Mouse (Mus musculus) heart, embryonic 11.5 days (tissue): ENCODE results near the gene Ssh2. TPM values are rescaled to one million over a fixed set of nuclear protein-coding genes. Genes with fewer than 3 reads are reported as not detected.
A peak's percentile ranks its signal among the peaks of the same experiment; 100 is the strongest.

Experiments used
- ATAC-seq: fragments of 200-750 bp; cut with Nextera tagmentation; replicated peaks from 2 replicates; pipeline ENCODE4 v1.8.0; 2017; ENCODE audit warnings: moderate library complexity; ENCODE audit not compliant: insufficient number of reproducible peaks, low FRiP score, low TSS enrichment
- H3K27ac ChIP-seq: fragments of 300-500 bp; sonication (generic); 2 replicates; pipeline ENCODE4 v1.5.1; 2014; ENCODE audit warnings: mild to moderate bottlenecking, low read depth, low read length
- H3K27me3 ChIP-seq: fragments of 300-500 bp; sonication (generic); 2 replicates; pipeline ENCODE4 v1.6.1; 2014; ENCODE audit warnings: mild to moderate bottlenecking, low read length, mixed read lengths; ENCODE audit not compliant: control insufficient read depth, insufficient read depth
- H3K36me3 ChIP-seq: fragments of 300-500 bp; sonication (generic); 2 replicates; pipeline ENCODE4 v1.6.1; 2014; ENCODE audit warnings: mild to moderate bottlenecking, low read length, moderate library complexity, mixed read lengths; ENCODE audit not compliant: control insufficient read depth, insufficient read depth
- H3K4me1 ChIP-seq: fragments of 300-500 bp; sonication (generic); 2 replicates; pipeline ENCODE4 v1.6.1; 2014; ENCODE audit warnings: low read length; ENCODE audit not compliant: control insufficient read depth, insufficient read depth
- H3K4me2 ChIP-seq: fragments of 300-500 bp; sonication (generic); 2 replicates; pipeline ENCODE4 v1.6.1; 2014; ENCODE audit warnings: mild to moderate bottlenecking, moderate library complexity
- H3K4me3 ChIP-seq: fragments of 300-500 bp; sonication (generic); 2 replicates; pipeline ENCODE4 v1.5.1; 2014; ENCODE audit warnings: low read depth, low read length
- H3K9ac ChIP-seq: fragments of 300-500 bp; sonication (generic); 2 replicates; pipeline ENCODE4 v1.6.1; 2014; ENCODE audit warnings: mild to moderate bottlenecking, low read depth, low read length, moderate library complexity
- H3K9me3 ChIP-seq: fragments of 300-500 bp; sonication (generic); replicated peaks from 2 replicates; pipeline ENCODE4 v1.6.1; 2016; ENCODE audit warnings: low read length; ENCODE audit not compliant: control insufficient read depth
- WGBS: fragments of 180-500 bp; shearing (Covaris S2); extraction: QIAGEN DNeasy Blood & Tissue Kit; methylation state at CpG from one replicate; pipeline ENCODE4 v1.1.7; 2014; ENCODE audit not compliant: insufficient replicate concordance; 5-methylcytosine and 5-hydroxymethylcytosine counted together
- polyA plus RNA-seq: library from polyadenylated mRNA; unstranded; fragments of >200 nt; fragmentation: Nextera tagmentation; extraction: Ambion mirVana; gene quantifications from 2 replicates; pipeline ENCODE4 v1.2.1, GENCODE M21; 2014

The Ssh2 gene
- polyA plus RNA-seq, result 22.8 and 25.7 TPM in 2 replicates

GRCm38 (mm10) chr11:77215951-77216760, at the start of gene Ssh2:
TSS of gene Ssh2 (plus strand) at chr11:77216287.
- Histone ChIP-seq H3K4me1 (peaks cover 9% of the 10 kb centered on the region), H3K27ac (peak within 1 kb of the TSS; percentile 93), H3K9me3 (no peaks in the 10 kb centered on the region), H3K36me3 (no peaks in the 10 kb centered on the region), H3K27me3 (no peaks in the 10 kb centered on the region), H3K4me2 (peak within 1 kb of the TSS; percentile 93), H3K9ac (peak within 1 kb of the TSS; percentile 95), H3K4me3 (peak within 1 kb of the TSS; percentile 92)
- WGBS, result under 1% methylated on average over 61 of the region's 82 CpGs
- peak; percentile 88 for ATAC-seq

- no peaks in the 10 kb centered on the region for H3K36me3 ChIP-seq
- H3K9ac ChIP-seq, result no peak overlapping the region
- no peak overlapping the region for H3K4me3 ChIP-seq
- no peak overlapping the region for H3K27ac ChIP-seq
- H3K27me3 ChIP-seq, result no peaks in the 10 kb centered on the region
- 68% methylated on average over 4 of the region's 4 CpGs for WGBS
- H3K4me2 ChIP-seq, result no peak overlapping the region
- no peaks in the 10 kb centered on the region for H3K9me3 ChIP-seq
- ATAC-seq, result no peak
- no peaks in the 10 kb centered on the region for H3K4me1 ChIP-seq
Measured at GRCm38 (mm10) chr11:77173731-77174130, 42.4 kb upstream of the Ssh2 start.

- ATAC-seq, result no peak
- H3K4me2 ChIP-seq, result no peak overlapping the region
- H3K9ac ChIP-seq, result no peak overlapping the region
- H3K27ac ChIP-seq, result no peak overlapping the region
- no peaks in the 10 kb centered on the region for H3K9me3 ChIP-seq
- H3K4me1 ChIP-seq, result no peaks in the 10 kb centered on the region
- no peaks in the 10 kb centered on the region for H3K36me3 ChIP-seq
- no peak overlapping the region for H3K4me3 ChIP-seq
- 77% methylated on average over 7 of the region's 7 CpGs for WGBS
- H3K27me3 ChIP-seq, result no peaks in the 10 kb centered on the region
Measured at GRCm38 (mm10) chr11:77174531-77174930, 41.6 kb upstream of the Ssh2 start.

- Histone ChIP-seq H3K4me2 (no peak overlapping the region), H3K36me3 (no peaks in the 10 kb centered on the region), H3K4me1 (no peaks in the 10 kb centered on the region), H3K27me3 (no peaks in the 10 kb centered on the region), H3K27ac (no peak overlapping the region), H3K9ac (no peak overlapping the region), H3K9me3 (no peaks in the 10 kb centered on the region), H3K4me3 (no peak overlapping the region)
- ATAC-seq, result no peak
- WGBS, result 73% methylated on average over 3 of the region's 3 CpGs
Measured at GRCm38 (mm10) chr11:77179771-77180170, 36.3 kb upstream of the Ssh2 start.

GRCm38 (mm10) chr11:77180886-77181285, 35.2 kb upstream of the Ssh2 start:
- Histone ChIP-seq H3K36me3 (no peaks in the 10 kb centered on the region), H3K27me3 (no peaks in the 10 kb centered on the region), H3K4me2 (no peak overlapping the region), H3K9ac (no peak overlapping the region), H3K27ac (no peak overlapping the region), H3K9me3 (no peaks in the 10 kb centered on the region), H3K4me1 (no peaks in the 10 kb centered on the region), H3K4me3 (no peak overlapping the region)
- WGBS, result 53% methylated on average over 4 of the region's 4 CpGs
- ATAC-seq, result no peak

GRCm38 (mm10) chr11:77181528-77181927, 34.6 kb upstream of the Ssh2 start:
- ATAC-seq, result no peak
- Histone ChIP-seq H3K27ac (no peak overlapping the region), H3K4me2 (no peak overlapping the region), H3K27me3 (no peaks in the 10 kb centered on the region), H3K9ac (no peak overlapping the region), H3K9me3 (no peaks in the 10 kb centered on the region), H3K4me1 (no peaks in the 10 kb centered on the region), H3K4me3 (no peak overlapping the region), H3K36me3 (no peaks in the 10 kb centered on the region)
- WGBS, result 74% methylated on average over 5 of the region's 5 CpGs

GRCm38 (mm10) chr11:77182041-77182440, 34.0 kb upstream of the Ssh2 start:
- Histone ChIP-seq H3K9me3 (no peaks in the 10 kb centered on the region), H3K27me3 (no peaks in the 10 kb centered on the region), H3K36me3 (no peaks in the 10 kb centered on the region), H3K4me2 (no peak overlapping the region), H3K4me1 (no peaks in the 10 kb centered on the region), H3K4me3 (no peak overlapping the region), H3K9ac (no peak overlapping the region), H3K27ac (no peak overlapping the region)
- ATAC-seq, result no peak
- WGBS, result 83% methylated on average over 2 of the region's 2 CpGs

GRCm38 (mm10) chr11:77182616-77183015, 33.5 kb upstream of the Ssh2 start:
- no peak overlapping the region for H3K27ac ChIP-seq
- no peaks in the 10 kb centered on the region for H3K27me3 ChIP-seq

GRCm38 (mm10) chr11:77184926-77185325, 31.2 kb upstream of the Ssh2 start:
- ATAC-seq, result no peak
- Histone ChIP-seq H3K9me3 (no peaks in the 10 kb centered on the region), H3K27ac (no peak overlapping the region), H3K4me3 (no peak overlapping the region), H3K4me1 (no peaks in the 10 kb centered on the region), H3K4me2 (no peak overlapping the region), H3K36me3 (no peaks in the 10 kb centered on the region), H3K9ac (no peak overlapping the region), H3K27me3 (no peaks in the 10 kb centered on the region)
- WGBS, result 52% methylated on average over 2 of the region's 2 CpGs

More at GRCm38 (mm10) chr11:77182616-77183015, 33.5 kb upstream of the Ssh2 start:
- H3K36me3 ChIP-seq, result no peaks in the 10 kb centered on the region
- no peaks in the 10 kb centered on the region for H3K4me1 ChIP-seq
- WGBS, result 62% methylated on average over 2 of the region's 2 CpGs
- no peak for ATAC-seq
- H3K4me2 ChIP-seq, result no peak overlapping the region
- H3K9me3 ChIP-seq, result no peaks in the 10 kb centered on the region
- H3K9ac ChIP-seq, result no peak overlapping the region
- no peak overlapping the region for H3K4me3 ChIP-seq
